Mouse (Mus musculus): ENCODE data around the gene Tha1.

DNA sequence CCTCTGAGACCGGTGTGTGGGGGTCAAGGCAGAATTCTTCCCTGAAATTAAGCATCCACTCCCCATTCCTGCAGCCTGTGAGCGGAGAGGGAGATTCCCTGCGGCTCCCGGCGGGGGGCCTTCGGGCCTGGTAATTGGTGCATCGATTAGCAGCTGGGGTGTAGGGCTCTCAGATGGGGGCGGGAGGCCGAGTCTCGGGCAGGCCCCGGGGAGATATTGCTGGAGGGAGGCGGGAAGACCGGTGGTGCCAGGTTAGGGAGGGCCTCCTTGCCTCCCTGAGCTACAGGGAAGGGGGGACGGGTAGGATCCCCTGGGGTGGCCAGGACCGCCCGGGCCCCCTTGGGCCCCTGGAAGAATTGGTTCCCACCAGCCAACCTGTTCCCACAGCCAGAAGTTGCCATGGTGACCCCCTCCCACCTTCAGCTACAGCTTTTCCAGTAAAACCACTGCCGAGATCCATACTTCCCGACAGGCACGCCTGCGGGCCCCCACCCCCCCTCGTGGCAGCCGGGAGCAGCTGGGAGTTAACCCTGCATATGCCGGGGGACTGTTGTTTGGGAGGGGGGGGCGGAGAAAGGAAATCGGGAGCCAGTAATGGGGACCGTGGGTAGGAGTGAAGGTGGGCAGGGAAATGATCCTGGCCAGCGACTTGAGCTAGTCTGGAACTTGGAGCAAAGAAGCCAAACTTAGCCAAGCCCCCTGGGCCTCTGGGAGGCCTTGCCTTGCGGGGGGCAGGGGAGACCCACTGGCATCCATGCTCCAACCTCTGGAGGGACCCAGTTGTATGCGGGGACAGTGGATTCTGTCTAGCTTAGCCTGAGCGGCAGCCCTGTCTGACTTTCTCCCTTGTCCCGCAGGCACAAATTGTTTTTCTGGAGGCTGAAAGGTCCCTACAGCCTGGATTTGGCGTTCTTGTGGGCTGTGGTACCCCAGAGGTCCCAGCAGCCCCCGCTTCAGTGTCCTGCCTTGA, 15.9 kb upstream of the Tha1 start:
- no peak for TF ChIP-seq CTCF (IDR thresholded peaks at IDR 0.05; ENCODE audit: extremely low read depth, insufficient read length, insufficient replicate concordance, low read depth, low read length)
- no peak for TF ChIP-seq POLR2A (IDR thresholded peaks at IDR 0.05; ENCODE audit: low read depth, low read length)

Data from small intestine, adult 2 months (tissue).